Mouse (Mus musculus): Measurements from ENCODE around the gene Ccnq. TPM values are rescaled to one million over a fixed set of nuclear protein-coding genes. Genes with fewer than 3 reads are reported as not detected.
"Not testable (repeated sequence)": the region's sequence is repeated elsewhere in the genome, so short reads cannot be mapped to it uniquely, and the experiment has no call there.

The Ccnq gene
- total RNA-seq, 4 experiments from 2014 or later, result 17.3 to 23.0 (median 21.9) TPM

DNA sequence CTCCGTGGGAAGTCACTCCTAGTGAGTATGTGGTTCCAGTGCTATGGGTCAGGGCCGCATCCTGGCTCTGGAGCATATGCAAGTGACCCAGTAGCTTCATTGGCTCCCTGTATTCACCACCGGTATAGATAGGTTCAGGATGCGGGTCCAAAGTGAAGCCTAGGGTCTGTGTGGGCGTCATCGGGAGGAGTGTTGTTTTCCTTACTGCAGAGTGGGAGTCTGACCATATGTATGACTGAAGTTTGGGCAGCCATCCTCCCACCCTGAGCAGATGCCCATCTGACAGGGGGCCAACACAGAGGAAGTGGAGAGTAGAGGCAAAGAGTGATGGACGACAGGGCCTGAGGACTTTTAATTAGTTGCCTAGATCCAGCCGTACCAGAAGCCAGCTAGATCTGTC lies 12.8 kb upstream of the Ccnq start:
- peak; percentile 35 to 76 for DNase-seq (ENCODE audit: low spot score in 2 of 2)

DNA sequence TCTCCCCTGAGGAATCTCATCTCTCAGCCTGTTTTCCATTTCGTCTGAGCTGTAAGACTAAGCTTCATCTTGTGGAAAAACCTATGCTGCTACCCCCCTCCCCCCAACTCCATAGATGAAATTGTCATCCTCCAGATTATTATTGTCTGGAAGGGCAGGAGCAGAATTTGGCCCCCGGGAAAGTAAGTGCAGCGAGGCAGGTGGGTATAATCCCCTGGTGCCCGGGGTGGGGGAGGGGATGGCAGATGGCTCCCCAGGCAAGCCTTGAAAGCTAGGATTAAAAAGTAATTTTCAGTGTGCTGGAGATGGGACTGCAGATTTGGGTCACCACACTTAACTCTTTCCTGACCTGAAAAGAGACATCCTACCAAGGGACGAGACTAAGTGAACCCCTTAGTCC lies 10.7 kb upstream of the Ccnq start:
- DNase-seq (ENCODE audit: low spot score in 2 of 2), result no peak

DNA sequence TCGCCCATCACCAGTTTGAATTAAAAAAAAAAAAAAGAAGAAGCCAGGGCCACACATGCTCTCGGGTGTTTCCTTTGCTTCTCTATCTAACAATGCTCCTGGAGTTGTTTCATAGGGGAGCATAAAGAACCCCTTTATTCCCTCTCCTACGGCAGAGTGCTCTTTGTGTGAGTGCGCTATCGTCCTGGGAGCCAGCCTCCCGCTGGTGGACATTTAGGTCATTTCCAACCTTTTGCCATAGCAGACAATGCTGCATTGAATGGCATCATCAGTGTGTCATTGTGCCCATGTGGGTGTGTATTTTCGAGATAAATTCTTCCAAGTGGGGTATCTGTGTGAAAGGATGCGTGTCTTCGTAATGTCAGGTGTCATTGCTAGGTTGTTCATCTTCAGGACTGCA lies 9.6 kb upstream of the Ccnq start:
- DNase-seq (ENCODE audit: low spot score in 2 of 2), result no peak

DNA sequence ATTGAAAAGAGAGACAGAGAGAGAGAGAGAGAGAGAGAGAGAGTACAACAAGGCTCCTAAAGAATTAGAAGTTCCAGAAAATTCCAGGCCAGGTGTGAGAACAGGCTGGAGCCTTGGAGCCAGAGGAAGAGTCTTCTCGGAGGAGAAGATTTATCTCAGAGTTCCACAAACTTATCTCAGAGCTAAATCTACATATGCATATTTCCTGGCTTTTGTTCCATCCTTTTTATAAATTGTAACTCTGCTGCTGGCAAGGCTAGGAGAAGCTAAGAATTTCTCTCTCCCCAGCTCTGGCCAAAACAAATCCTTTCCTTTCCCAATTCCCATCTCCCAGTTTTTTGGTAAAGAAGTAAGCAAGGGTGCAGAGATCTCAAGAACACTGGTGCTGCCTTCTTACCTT lies 3.8 kb upstream of the Ccnq start:
- no peak for DNase-seq (ENCODE audit: low spot score in 2 of 2)

DNA sequence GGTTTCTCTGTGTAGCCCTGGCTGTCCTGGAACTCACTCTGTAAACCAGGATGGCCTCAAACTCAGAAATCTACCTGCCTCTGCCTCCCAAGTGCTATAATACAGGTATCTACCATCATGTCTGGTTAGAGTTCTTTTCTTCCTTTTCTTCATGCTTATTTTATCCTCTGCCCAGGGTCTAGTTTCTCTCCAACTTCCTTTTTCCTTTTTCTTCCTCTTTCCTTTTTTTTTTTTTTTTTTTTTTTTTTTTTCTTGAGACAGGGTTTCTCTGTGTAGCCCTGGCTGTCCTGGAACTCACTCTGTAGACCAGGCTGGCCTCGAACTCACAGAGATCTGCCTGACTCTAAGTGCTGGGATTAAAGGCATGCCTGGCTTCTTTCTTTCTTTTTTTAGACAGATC lies 2.6 kb upstream of the Ccnq start:
- not testable (repeated sequence) for DNase-seq (ENCODE audit: low spot score in 2 of 2)

DNA sequence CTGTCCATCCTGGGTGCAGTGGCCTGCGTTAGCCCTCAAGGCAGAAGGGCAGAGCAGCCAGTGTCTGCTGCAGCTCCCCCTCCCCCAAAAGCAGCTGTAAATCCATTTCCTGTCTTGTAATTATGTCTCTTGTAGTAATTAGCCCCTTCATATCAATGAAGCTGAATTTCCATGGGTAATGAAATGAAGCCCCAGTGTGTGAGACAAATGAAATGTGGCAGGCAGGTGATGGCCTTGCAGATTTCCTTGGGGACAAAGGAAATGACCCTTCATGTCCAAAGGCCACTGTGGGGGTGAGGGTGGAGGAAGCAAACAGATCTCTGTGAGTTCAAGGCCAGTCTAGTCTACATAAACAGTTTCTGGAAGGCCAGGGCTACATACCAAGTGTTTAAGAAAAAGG lies 1.7 kb upstream of the Ccnq start:
- DNase-seq (ENCODE audit: low spot score in 2 of 2), result no peak

DNA sequence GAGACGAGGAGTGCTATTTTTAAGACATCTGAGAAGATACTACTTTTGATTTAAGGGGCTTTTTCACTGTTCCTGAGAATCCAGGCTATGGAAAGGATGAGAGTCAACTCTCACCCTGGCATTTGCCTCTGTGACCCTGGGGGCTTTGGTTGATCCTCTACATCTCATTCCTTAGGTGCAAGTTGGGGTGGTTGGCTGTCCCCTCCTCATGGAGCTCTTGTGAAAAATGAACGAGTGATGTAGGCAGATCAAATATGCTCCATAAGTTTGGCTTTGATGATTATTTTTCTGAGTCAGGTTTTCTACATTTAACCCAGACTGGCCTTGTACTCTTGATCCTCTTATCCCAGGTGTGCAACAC lies 294 bp upstream of the Ccnq start:
- no peak for DNase-seq (ENCODE audit: low spot score in 2 of 2)

DNA sequence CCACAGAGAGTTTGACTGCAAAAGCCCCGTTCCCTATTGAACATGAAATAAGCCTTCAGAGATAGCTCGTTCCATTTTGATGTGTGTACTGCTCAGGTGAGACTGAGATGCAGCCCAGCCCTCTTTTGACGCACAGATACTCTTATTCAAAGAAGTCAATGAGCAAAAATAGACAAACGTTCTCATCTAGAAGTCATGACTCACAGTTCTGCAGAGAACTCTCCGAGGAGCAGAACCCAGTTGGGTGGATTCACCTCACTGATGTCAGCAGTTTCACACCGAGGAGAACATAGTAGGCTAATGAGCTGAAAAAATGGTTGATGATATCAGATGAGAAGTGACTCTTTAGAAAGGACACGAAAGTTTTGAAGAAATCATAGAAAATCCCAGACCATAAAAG lies 5.3 kb downstream of the Ccnq start:
- DNase-seq (ENCODE audit: low spot score in 2 of 2), result no peak

DNA sequence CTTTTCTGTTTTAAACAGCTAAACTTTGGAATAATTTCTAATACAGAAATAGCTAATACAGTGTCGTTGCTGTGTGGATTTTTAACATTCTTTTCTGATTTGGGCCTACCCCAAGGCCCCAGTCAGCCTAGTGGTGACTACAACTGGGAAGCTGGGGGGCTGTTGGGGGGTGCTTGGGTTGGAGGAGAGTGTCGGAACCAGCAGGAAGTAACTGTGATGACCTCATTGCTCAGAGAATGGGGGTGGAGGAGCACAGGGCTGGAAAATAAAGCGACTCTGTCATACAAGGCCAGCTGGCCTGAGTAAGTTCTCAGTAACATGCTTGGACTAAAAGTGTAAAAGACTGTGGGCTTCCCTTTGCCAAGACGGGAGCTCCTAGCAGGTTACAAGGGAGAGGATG lies 6.1 kb downstream of the Ccnq start:
- no peak for DNase-seq (ENCODE audit: low spot score in 2 of 2)

DNA sequence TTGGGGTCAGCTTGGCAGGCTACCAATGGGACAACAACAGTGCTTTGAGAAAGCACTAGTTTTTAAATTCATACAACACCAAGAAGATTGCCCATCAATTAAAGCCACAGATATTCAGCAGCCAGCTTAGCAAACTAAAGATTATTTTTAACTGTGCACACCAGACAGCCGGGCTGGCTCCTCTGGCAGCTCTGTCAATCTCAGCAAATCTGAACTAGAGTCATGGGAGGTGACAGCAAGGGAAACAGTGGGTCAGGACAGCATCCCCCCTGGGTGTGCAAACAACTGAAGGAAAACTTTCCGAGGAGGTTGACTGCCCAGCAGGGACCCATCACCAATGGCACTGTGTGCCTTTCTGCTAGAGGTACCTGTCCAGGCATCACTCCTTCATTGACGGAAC lies 9.1 kb downstream of the Ccnq start:
- no peak for DNase-seq (ENCODE audit: low spot score in 2 of 2)

DNA sequence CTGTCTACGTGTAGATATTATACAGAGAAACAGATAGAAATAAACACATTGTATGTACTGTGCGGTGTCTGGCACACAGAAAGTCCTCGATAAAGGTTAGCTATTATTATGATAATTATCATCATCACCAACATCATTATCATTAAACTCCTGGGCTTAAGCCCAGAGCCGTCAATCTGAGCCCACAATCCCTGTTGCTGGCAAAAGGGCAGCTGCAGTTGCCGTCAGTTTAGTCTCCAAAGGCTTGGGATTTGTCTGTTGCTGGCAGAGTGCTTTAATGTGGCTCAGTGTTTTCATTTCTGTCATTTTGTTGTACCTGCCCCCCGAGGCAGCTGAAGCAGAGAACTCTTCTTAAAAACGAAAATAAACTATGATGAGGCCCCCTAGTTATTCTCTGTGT lies 9.6 kb downstream of the Ccnq start:
- DNase-seq (ENCODE audit: low spot score in 2 of 2), result no peak

DNA sequence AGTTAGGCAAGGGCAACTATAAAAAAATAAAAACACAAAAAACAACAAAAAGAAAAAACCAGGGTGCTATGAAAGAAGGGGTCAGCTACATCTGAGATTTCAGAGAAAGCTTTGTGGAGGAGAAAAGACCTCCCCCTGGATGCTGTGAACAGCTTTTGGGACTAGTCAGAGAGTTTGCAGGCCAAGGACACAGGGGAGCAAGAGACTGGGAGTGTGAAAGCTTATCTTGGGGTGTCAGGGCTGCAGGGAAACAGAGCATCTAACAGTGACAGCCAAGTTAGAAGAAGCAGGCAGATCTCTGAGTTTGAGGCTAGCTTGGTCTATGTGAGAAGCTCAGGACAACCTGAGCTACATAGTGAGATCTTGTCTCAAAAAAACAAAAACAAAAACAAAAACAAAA lies 12.2 kb downstream of the Ccnq start:
- no peak for DNase-seq (ENCODE audit: low spot score in 2 of 2)

DNA sequence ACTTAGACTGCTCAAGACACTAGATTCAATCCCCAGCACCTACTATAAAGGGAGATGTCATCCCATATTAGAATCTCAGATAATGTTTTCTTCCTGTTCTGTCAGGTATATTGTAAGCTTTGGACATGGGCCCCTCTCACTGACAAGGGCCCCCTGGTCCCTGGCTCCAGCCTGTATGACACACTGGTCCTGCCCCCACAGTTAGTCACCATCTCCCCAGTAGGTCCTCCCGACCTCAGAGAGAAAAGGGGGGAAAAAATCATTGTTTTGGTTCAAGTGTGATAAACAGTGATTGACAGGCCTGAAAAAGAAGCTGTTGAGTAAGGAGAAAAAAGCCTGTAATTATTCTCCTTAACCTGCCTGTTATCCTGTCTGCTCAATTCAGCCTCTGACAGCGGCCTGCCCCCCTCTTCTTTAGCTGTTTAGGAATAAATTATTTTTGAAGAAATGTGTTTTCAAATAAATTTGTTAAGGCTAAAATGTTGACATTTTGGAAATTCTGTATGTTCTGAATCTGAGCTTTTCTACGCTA lies 14.6 kb downstream of the Ccnq start:
- no peak for DNase-seq (ENCODE audit: low spot score in 2 of 2)

DNA sequence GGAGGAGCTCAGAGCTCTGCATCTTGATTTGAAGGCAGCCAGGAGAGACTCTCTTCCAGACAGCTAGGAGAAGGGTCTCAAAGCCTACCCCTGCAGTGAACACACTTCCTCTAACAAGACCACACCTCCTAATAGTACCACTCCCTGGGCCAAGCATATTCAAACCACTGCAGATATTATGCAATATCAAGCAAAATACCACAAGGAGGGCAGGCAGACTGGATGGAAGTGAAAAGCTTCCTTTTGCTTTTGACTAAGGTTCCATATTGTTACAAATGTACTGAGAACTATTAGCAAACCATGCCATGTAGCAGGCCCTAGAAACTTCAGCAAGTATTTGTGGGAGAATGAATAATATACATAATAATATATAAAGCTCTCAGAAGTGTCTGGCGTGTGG lies 16.4 kb downstream of the Ccnq start:
- DNase-seq (ENCODE audit: low spot score in 2 of 2), result no peak

DNA sequence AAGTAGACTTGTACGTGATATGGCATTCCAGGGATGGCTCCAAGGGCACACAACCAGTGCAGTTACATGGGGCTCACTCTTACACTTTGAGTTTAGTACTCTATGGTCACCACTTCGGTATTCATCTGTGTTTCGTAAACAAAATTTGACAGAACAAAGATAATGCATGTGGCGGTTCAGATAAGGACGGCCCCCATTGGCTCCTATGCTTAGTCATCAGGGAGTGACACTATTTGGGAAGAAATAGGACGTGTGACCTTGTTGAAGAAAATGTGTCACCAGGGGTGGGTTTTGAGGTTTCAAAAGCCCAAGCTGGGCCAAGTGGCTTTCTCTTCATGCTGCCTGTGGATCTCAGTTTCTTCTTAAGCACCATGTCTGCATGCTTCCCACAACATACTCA lies 18.9 kb downstream of the Ccnq start:
- no peak for DNase-seq (ENCODE audit: low spot score in 2 of 2)

DNA sequence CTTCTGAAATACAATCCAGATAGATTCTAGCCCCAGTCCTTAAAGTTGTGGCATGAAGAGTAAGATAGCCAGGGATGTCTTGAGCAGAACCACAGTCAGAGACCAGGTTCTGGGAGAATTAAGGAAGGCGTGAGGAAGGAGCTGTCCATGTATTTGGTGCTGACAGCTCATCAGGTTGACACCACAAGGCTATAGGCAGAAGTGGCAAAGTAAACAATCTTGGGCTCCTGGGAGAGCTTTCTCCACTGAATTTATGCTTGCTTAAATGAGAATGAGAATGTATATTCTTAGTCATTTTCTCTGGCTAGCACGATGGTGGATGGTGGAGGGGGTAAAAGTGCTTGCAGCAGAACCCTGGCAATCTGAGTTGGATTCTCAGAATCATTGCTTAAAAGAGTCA lies 20.6 kb downstream of the Ccnq start:
- DNase-seq (ENCODE audit: low spot score in 2 of 2), result no peak

DNA sequence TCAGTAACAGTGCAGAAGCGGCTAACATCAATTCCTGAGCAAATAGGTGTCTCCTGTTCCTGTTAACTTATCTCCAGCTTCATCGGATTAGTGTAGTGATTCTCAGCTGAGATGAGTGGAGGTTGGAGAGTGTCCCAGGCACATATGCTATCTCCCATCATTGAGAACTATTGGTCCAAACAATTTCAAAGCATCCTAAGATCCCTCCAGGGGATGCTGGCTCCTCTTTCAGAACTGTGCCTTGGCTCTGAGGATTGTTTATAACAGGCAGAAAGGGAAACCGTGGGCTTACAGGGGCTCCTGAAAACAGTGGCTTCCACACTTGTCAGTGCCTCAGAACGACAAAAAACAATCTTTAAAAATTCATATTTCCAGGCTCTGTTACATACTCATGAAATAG lies 23.5 kb downstream of the Ccnq start:
- DNase-seq (ENCODE audit: low spot score in 2 of 2), result no peak

DNA sequence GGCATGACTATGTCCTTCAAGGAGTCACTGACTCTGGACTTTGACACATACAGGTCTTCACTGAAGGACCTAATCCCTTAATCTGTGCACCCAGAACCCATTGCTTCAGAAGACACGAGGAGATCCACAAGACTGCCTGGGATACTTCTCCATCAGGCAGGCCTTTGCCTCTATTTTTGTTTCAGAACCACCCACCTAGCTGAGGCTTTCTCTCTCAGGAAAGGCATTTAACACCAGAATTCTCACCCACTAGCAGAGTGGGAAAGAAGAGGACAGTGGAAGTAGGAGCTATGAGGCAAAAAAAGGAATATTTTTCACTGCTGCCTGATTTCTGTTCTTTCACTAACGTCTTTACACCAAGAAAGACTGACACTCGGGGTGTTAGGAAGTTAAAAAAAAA lies 25.2 kb downstream of the Ccnq start:
- peak in 1 of 2 experiments; percentile 75 for DNase-seq (ENCODE audit: low spot score in 2 of 2)

DNA sequence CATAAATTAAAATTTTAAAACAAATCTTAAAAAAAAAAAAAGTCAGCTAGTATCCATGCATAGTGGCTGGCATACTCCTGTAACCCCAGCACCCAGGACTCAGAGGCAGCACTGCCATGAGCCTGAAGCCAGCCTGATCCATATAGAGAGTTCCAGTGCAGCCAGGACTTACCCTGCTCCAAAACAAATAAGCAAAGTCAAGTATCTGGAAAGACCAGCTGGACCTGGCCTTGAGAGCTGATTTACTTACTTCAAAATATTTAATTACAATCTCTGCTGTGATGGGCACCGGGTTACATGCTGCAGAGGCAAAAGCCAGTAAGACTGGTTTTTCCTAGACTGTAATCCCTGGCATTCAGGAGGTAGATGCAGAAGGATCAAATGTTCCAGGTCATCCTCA lies 26.7 kb downstream of the Ccnq start:
- no peak for DNase-seq (ENCODE audit: low spot score in 2 of 2)

DNA sequence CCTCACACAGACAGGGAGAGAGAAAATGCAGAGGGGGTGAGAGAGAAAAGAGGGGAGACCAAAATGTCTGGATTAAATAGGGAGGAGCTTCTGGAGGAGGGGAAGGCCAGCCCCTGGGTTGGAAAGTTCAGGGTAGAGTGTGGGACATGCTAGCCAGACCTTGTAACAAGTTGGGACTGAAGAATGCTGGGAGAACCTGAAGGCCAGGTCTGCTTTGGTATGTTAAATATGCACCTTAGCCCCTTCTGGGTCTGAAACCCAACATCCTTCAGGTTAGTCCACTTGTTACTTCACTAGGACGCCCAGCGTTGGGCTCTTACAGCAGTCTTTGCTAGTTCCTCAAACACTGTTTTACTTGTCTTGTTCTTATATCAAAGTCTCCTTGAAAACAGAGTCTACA lies 30.1 kb downstream of the Ccnq start:
- no peak for DNase-seq (ENCODE audit: low spot score in 2 of 2)

DNA sequence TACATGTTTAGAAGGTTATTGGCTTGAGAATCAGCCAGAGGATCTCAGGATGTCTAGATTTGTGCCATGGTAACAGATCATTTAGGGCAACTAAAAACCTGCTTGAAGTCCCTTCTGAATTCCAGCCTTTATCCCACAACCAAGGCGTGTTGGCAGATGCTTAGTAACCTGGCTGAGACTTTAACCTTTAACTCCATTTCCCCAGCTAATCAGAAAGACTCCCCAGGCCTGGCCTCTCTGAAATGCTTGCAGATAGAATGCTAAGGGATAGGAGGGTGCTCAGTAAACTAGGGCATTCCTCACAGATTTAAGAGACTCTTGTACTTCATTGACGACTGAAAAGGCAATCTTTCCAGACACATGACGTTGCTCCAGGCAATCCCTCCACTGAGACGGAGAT lies 33.9 kb downstream of the Ccnq start:
- no peak for DNase-seq (ENCODE audit: low spot score in 2 of 2)

DNA sequence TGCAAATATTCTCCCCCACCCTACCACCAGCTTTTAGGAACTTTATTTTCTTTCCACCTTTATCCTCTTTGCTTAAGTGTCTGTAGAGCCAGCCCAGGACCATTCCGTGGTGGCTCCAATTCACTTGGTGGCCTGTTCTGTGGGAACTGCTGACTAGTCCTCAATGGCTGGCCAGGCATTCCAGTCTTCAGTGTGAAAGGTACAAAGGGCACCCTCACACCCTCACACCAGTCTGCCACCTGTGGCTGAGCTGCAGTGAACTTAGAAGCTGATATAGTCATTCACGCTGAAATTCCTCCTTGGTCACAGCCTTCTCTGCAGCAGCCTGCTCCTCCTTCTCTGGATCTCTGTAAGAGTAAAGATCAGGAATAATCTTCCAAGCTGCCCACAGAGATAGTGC lies 42.9 kb downstream of the Ccnq start:
- DNase-seq (ENCODE audit: low spot score in 2 of 2), result no peak

DNA sequence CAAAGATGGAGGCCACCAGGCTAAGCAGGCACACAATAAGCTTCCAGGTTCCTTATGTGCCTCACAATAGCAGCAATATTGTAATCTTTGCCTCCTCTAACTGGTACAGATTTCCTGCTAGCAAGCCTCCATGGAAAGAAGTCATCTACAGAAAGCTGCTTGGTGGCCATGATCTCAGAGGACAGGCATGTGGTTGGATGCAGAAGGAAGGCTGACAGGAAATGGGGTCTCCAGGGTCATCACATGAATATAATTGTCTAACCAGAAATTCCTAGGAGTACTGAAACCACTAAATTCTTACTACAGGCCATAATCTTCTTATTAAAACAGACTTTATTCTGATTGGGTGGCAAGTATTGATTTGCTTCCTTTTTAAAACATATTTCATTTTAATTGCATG lies 45.5 kb downstream of the Ccnq start:
- DNase-seq (ENCODE audit: low spot score in 2 of 2), result no peak

DNA sequence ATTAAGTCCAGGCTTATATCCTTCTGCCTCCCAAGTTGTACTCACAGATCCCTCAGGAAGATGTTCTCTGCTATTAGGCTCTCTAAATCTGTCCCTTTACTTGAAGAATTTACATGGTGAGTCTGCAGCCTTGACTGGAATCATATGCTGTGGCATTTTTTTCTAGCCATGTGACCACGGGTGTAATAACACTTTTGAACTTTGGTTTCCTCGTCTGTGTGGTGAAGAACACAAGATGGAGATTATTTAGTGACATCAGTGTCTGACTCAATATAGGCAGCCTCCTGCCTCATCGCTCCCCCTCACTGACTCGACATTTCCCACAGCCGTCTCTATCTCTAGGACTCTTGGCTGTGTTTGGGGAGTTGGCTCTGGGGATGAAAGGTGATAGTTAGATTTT lies 48.4 kb downstream of the Ccnq start:
- DNase-seq (ENCODE audit: low spot score in 2 of 2), result no peak

DNA sequence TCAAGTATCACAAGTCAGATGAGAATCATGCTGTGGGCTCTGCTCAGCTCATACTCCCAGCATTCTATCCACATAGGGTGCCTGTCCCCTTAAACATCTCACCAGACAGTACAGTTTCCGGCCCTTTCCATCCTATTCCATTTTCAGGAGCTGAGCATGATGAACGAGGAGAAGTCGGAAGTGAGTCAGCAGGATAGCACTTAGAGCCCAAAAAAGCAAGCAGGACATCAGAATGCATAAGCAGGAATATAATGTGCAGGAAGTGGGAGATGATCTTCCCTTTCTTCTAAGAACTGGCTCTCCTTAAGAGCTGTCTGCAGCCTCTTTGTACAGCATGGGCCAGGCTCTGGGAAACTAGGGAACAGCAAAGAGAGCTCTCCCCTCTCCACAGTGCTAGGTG lies 49.2 kb downstream of the Ccnq start:
- DNase-seq (ENCODE audit: low spot score in 2 of 2), result peak in 1 of 2 experiments; percentile 44
